Mouse (Mus musculus): ENCODE results near the gene Gripap1. TPM values are rescaled to one million over a fixed set of nuclear protein-coding genes. Genes with fewer than 3 reads are reported as not detected.

Gene Gripap1
- polyA plus RNA-seq, 1 experiment from 2014 or later, result 34.4 TPM

DNA sequence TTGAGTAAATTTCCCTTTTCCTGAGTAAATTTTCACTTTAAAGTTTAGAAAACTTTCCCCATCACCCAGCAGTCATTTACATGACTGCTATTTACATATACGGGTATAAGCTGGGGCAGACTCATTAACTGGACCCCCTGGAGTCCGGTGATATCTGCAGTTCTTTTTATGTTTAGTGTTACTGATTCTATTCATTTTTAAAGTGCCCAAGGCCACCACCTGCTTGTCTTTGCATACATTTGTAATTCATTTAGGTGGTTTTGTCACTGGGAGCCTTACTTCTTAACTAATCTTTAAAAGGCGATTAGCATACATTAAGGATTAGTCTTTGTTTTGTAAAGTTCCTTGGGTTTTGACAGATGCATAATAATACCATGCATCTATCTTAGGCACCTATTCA is 80.3 kb downstream of the Gripap1 start:
- no peak overlapping the region for H3K9ac ChIP-seq (ENCODE audit: low read length)
- WGBS, result 43% methylated on average over 3 of the region's 3 CpGs
- H3K27ac ChIP-seq (replicated peaks; ENCODE audit: low read depth, low read length), result no peak overlapping the region
- no peak overlapping the region for H3K4me2 ChIP-seq (ENCODE audit: low read depth, severe bottlenecking)
- DNase-seq (ENCODE audit: low spot score) (no peak), ATAC-seq (ENCODE audit: insufficient number of reproducible peaks, low FRiP score, low TSS enrichment, low read depth) (no peak)
- H3K4me1 ChIP-seq (ENCODE audit: control insufficient read depth, insufficient read depth, low read length), result no peaks in the 10 kb centered on the region
- H3K4me3 ChIP-seq (ENCODE audit: low read depth, low read length), result no peak overlapping the region
- no peaks in the 10 kb centered on the region for H3K9me3 ChIP-seq (ENCODE audit: control insufficient read depth, low read length)
- H3K36me3 ChIP-seq (ENCODE audit: control insufficient read depth, insufficient read depth, low read length), result no peaks in the 10 kb centered on the region; the same call in 1 of the 2 replicates
- H3K27me3 ChIP-seq (ENCODE audit: control insufficient read depth, insufficient read depth, low read length), result no peaks in the 10 kb centered on the region

MicroRNA genes within 50 kb of the gene (microRNA counts, 519-probe panel; counts per million panel counts)
- 2,783 counts per million, percentile 30 among the panel's probes with 10 or more counts for microRNA mmu-miR-1198

Small RNA genes within 50 kb of the gene (microRNA-seq; reads per million reads assigned to microRNA genes)
- 25.3 reads per million, percentile 32 among the genes with 10 or more reads in this experiment for gene Mir1198

Other genes starting within 250 kb of the Gripap1 start
- gene Foxp3, start 216.1 kb upstream of the Gripap1 start, polyA plus RNA-seq (2014; fragmentation: Nextera tagmentation; extraction: Ambion mirVana), result 0.05 and 0.06 TPM in 2 replicates
- 0.88 and 1.6 TPM in 2 replicates for gene Ppp1r3f, start 215.5 kb upstream of the Gripap1 start, polyA plus RNA-seq (2014; fragmentation: Nextera tagmentation; extraction: Ambion mirVana)
- 29.8 and 31.2 TPM in 2 replicates for gene Ccdc22, start 184.2 kb upstream of the Gripap1 start, polyA plus RNA-seq (2014; fragmentation: Nextera tagmentation; extraction: Ambion mirVana)
- not detected in 2 replicates for gene Cacna1f, start 182.7 kb upstream of the Gripap1 start, polyA plus RNA-seq (2014; fragmentation: Nextera tagmentation; extraction: Ambion mirVana)
- 0.56 and 0.61 TPM in 2 replicates for gene Syp, start 151.3 kb upstream of the Gripap1 start, polyA plus RNA-seq (2014; fragmentation: Nextera tagmentation; extraction: Ambion mirVana)
- gene Prickle3, start 132.5 kb upstream of the Gripap1 start, polyA plus RNA-seq (2014; fragmentation: Nextera tagmentation; extraction: Ambion mirVana), result 5.6 and 6.7 TPM in 2 replicates
- 78.1 and 81.0 TPM in 2 replicates for gene Plp2, start 118.4 kb upstream of the Gripap1 start, polyA plus RNA-seq (2014; fragmentation: Nextera tagmentation; extraction: Ambion mirVana)
- gene Magix, start 108.5 kb upstream of the Gripap1 start, polyA plus RNA-seq (2014; fragmentation: Nextera tagmentation; extraction: Ambion mirVana), result 0.21 TPM in 1 of 2 replicates, not detected in the other
- gene Gpkow, start 92.6 kb upstream of the Gripap1 start, polyA plus RNA-seq (2014; fragmentation: Nextera tagmentation; extraction: Ambion mirVana), result 40.9 and 43.4 TPM in 2 replicates
- gene Wdr45, start 75.4 kb upstream of the Gripap1 start, polyA plus RNA-seq (2014; fragmentation: Nextera tagmentation; extraction: Ambion mirVana), result 16.7 and 20.6 TPM in 2 replicates
- not detected in 2 replicates for gene Gm45208, start 67.5 kb upstream of the Gripap1 start, polyA plus RNA-seq (2014; fragmentation: Nextera tagmentation; extraction: Ambion mirVana)
- 85.7 and 99.5 TPM in 2 replicates for gene Praf2, start 61.3 kb upstream of the Gripap1 start, polyA plus RNA-seq (2014; fragmentation: Nextera tagmentation; extraction: Ambion mirVana)
- 21.4 and 22.8 TPM in 2 replicates for gene Ccdc120, start 38.9 kb upstream of the Gripap1 start, polyA plus RNA-seq (2014; fragmentation: Nextera tagmentation; extraction: Ambion mirVana)
- 17.7 and 20.6 TPM in 2 replicates for gene Tfe3, start 27.2 kb upstream of the Gripap1 start, polyA plus RNA-seq (2014; fragmentation: Nextera tagmentation; extraction: Ambion mirVana)
- 0.97 and 1.5 TPM in 2 replicates for gene Kcnd1, start 32.5 kb downstream of the Gripap1 start, polyA plus RNA-seq (2014; fragmentation: Nextera tagmentation; extraction: Ambion mirVana)
- 34.5 and 34.7 TPM in 2 replicates for gene Otud5, start 51.6 kb downstream of the Gripap1 start, polyA plus RNA-seq (2014; fragmentation: Nextera tagmentation; extraction: Ambion mirVana)
- gene Pim2, start 88.5 kb downstream of the Gripap1 start, polyA plus RNA-seq (2014; fragmentation: Nextera tagmentation; extraction: Ambion mirVana), result 5.2 and 5.4 TPM in 2 replicates
- 9.4 and 11.4 TPM in 2 replicates for gene Slc35a2, start 94.3 kb downstream of the Gripap1 start, polyA plus RNA-seq (2014; fragmentation: Nextera tagmentation; extraction: Ambion mirVana)
- gene Pqbp1, start 109.5 kb downstream of the Gripap1 start, polyA plus RNA-seq (2014; fragmentation: Nextera tagmentation; extraction: Ambion mirVana), result 137 and 151 TPM in 2 replicates
- gene Timm17b, start 109.6 kb downstream of the Gripap1 start, polyA plus RNA-seq (2014; fragmentation: Nextera tagmentation; extraction: Ambion mirVana), result 185 and 195 TPM in 2 replicates
- not detected in 2 replicates for gene Gm10491, start 118.1 kb downstream of the Gripap1 start, polyA plus RNA-seq (2014; fragmentation: Nextera tagmentation; extraction: Ambion mirVana)
- not detected in 2 replicates for gene Gm10490, start 119.8 kb downstream of the Gripap1 start, polyA plus RNA-seq (2014; fragmentation: Nextera tagmentation; extraction: Ambion mirVana)
- gene Pcsk1n, start 130.1 kb downstream of the Gripap1 start, polyA plus RNA-seq (2014; fragmentation: Nextera tagmentation; extraction: Ambion mirVana), result 0.20 and 0.25 TPM in 2 replicates
- not detected in 2 replicates for gene Eras, start 138.8 kb downstream of the Gripap1 start, polyA plus RNA-seq (2014; fragmentation: Nextera tagmentation; extraction: Ambion mirVana)
- 42.7 and 43.6 TPM in 2 replicates for gene Hdac6, start 158.1 kb downstream of the Gripap1 start, polyA plus RNA-seq (2014; fragmentation: Nextera tagmentation; extraction: Ambion mirVana)
- gene Gata1, start 188.3 kb downstream of the Gripap1 start, polyA plus RNA-seq (2014; fragmentation: Nextera tagmentation; extraction: Ambion mirVana), result 2.7 and 3.4 TPM in 2 replicates
- gene Glod5, start 228.7 kb downstream of the Gripap1 start, polyA plus RNA-seq (2014; fragmentation: Nextera tagmentation; extraction: Ambion mirVana), result not detected in 2 replicates